Mouse (Mus musculus) midbrain, postnatal 0 days (tissue): ENCODE data around the gene Mob4. TPM values are rescaled to one million over a fixed set of nuclear protein-coding genes. Genes with fewer than 3 reads are reported as not detected.

Experiments
- ATAC-seq: fragments of 200-750 bp; cut with Nextera tagmentation; 2 replicates; pipeline ENCODE4 v1.8.0; 2017; ENCODE audit warnings: moderate number of reproducible peaks, mild to moderate bottlenecking, moderate TSS enrichment, moderate library complexity; ENCODE audit not compliant: low FRiP score
- DNase-seq: peaks from one replicate; pipeline ENCODE4 v3.0.0-alpha.2; 2015; ENCODE audit warnings: low spot score
- H3K27ac ChIP-seq: fragments of 300-500 bp; sonication (generic); 2 replicates; pipeline ENCODE4 v1.5.1; 2014; ENCODE audit warnings: low read depth, mild to moderate bottlenecking, low read length, mixed read lengths
- H3K27me3 ChIP-seq: fragments of 300-500 bp; sonication (generic); 2 replicates; pipeline ENCODE4 v1.6.1; 2014; ENCODE audit warnings: low read length, control low read depth, mixed read lengths; ENCODE audit not compliant: insufficient read depth
- H3K36me3 ChIP-seq: fragments of 300-500 bp; sonication (generic); 2 replicates; pipeline ENCODE4 v1.6.1; 2014; ENCODE audit warnings: low read length, control low read depth, mixed read lengths; ENCODE audit not compliant: insufficient read depth
- H3K4me1 ChIP-seq: fragments of 300-500 bp; sonication (generic); 2 replicates; pipeline ENCODE4 v1.6.1; 2014; ENCODE audit warnings: mild to moderate bottlenecking, control low read depth, antibody characterized with exemption, low read length, mixed read lengths; ENCODE audit not compliant: insufficient read depth
- H3K4me2 ChIP-seq: fragments of 300-500 bp; sonication (generic); 2 replicates; pipeline ENCODE4 v1.6.1; 2014; ENCODE audit warnings: low read depth, mild to moderate bottlenecking, low read length, mixed read lengths; ENCODE audit not compliant: poor library complexity, severe bottlenecking
- H3K4me3 ChIP-seq: fragments of 300-500 bp; sonication (generic); 2 replicates; pipeline ENCODE4 v1.5.1; 2014; ENCODE audit warnings: low read depth, mild to moderate bottlenecking, low read length, moderate library complexity
- H3K9ac ChIP-seq: fragments of 300-500 bp; sonication (generic); replicated peaks from 2 replicates; pipeline ENCODE4 v1.6.1; 2014; ENCODE audit warnings: mild to moderate bottlenecking, low read length, moderate library complexity, mixed read lengths; ENCODE audit not compliant: poor library complexity, severe bottlenecking
- H3K9me3 ChIP-seq: fragments of 300-500 bp; sonication (generic); 2 replicates; pipeline ENCODE4 v1.6.1; 2016; ENCODE audit warnings: low read length, control low read depth
- CTCF ChIP-seq: IDR thresholded peaks from 2 replicates; pipeline ENCODE4 v1.5.1; 2016; ENCODE audit warnings: antibody characterized with exemption, mild to moderate bottlenecking
- WGBS: fragments of 180-500 bp; shearing (Covaris S2); extraction: QIAGEN DNeasy Blood & Tissue Kit; methylation state at CpG from one replicate; pipeline ENCODE4 v1.1.7; 2014; 5-methylcytosine and 5-hydroxymethylcytosine counted together
- polyA plus RNA-seq: library from polyadenylated mRNA; unstranded; fragments of >200 nt; fragmentation: Nextera tagmentation; extraction: Ambion mirVana; gene quantifications from 2 replicates; pipeline ENCODE4 v1.2.1, GENCODE M21; 2015
- total RNA-seq: library from RNA; depleted of rRNA; stranded (reverse); fragments of >200 nt; gene quantifications from 2 replicates; pipeline ENCODE4 v1.2.3, GENCODE M21; 2014

Gene Mob4
- total and polyA plus RNA-seq, 2 experiments from 2014 or later = 80.9 to 143 TPM

GRCm38 (mm10) chr1:55135846-55136245 lies 4.8 kb downstream of the Mob4 start:
- H3K9ac ChIP-seq = no peak overlapping the region
- WGBS = 95% methylated on average over 1 of the region's 1 CpGs
- H3K36me3 ChIP-seq = no peaks in the 10 kb centered on the region
- H3K4me3 ChIP-seq = no peak overlapping the region
- ATAC-seq (no peak), DNase-seq (no peak)
- H3K4me2 ChIP-seq = no peak overlapping the region
- H3K9me3 ChIP-seq = no peaks in the 10 kb centered on the region
- no peak overlapping the region for H3K27ac ChIP-seq
- TF ChIP-seq CTCF = no peak
- peaks cover 7% of the 10 kb centered on the region for H3K4me1 ChIP-seq
- no peaks in the 10 kb centered on the region for H3K27me3 ChIP-seq

- DNase-seq = no peak
- ATAC-seq = no peak
- no peaks in the 10 kb centered on the region for H3K9me3 ChIP-seq
- no peaks in the 10 kb centered on the region for H3K27me3 ChIP-seq
- no peak overlapping the region for H3K4me3 ChIP-seq
- H3K4me2 ChIP-seq = no peak overlapping the region
- H3K9ac ChIP-seq = no peak overlapping the region
- WGBS = 96% methylated on average over 4 of the region's 4 CpGs
- no peaks in the 10 kb centered on the region for H3K4me1 ChIP-seq
- no peak overlapping the region for H3K27ac ChIP-seq
- TF ChIP-seq CTCF = no peak
- H3K36me3 ChIP-seq = peaks cover 7% of the 10 kb centered on the region; the same call in 1 of the 2 replicates
These were observed 13.3 kb downstream of the Mob4 start for GRCm38 (mm10) chr1:55144338-55144737.

GRCm38 (mm10) chr1:55145556-55145955 lies 14.5 kb downstream of the Mob4 start:
- peaks cover 10% of the 10 kb centered on the region; the same call in 1 of the 2 replicates for H3K36me3 ChIP-seq
- no peaks in the 10 kb centered on the region for H3K4me1 ChIP-seq
- no peaks in the 10 kb centered on the region for H3K9me3 ChIP-seq
- WGBS = 96% methylated on average over 7 of the region's 7 CpGs
- H3K27me3 ChIP-seq = no peaks in the 10 kb centered on the region
- DNase-seq (no peak), ATAC-seq (no peak)
- TF ChIP-seq CTCF = no peak
- H3K4me2 ChIP-seq = no peak overlapping the region
- H3K9ac ChIP-seq = no peak overlapping the region
- H3K4me3 ChIP-seq = no peak overlapping the region
- no peak overlapping the region for H3K27ac ChIP-seq

GRCm38 (mm10) chr1:55157329-55157728 lies 26.3 kb downstream of the Mob4 start:
- Histone ChIP-seq H3K27me3 (no peaks in the 10 kb centered on the region), H3K9me3 (no peaks in the 10 kb centered on the region), H3K36me3 (peaks cover 12% of the 10 kb centered on the region), H3K9ac (no peak overlapping the region), H3K27ac (no peak overlapping the region), H3K4me1 (no peaks in the 10 kb centered on the region), H3K4me3 (no peak overlapping the region), H3K4me2 (no peak overlapping the region)
- ATAC-seq (no peak), DNase-seq (no peak)
- no peak for TF ChIP-seq CTCF
- 95% methylated on average over 4 of the region's 4 CpGs for WGBS

GRCm38 (mm10) chr1:55158211-55158610 lies 27.2 kb downstream of the Mob4 start:
- Histone ChIP-seq H3K27me3 (no peaks in the 10 kb centered on the region), H3K4me1 (no peaks in the 10 kb centered on the region), H3K27ac (no peak overlapping the region), H3K4me3 (no peak overlapping the region), H3K9me3 (no peaks in the 10 kb centered on the region), H3K4me2 (no peak overlapping the region), H3K9ac (no peak overlapping the region), H3K36me3 (peaks cover 12% of the 10 kb centered on the region)
- DNase-seq (no peak), ATAC-seq (no peak)
- WGBS = 90% methylated on average over 3 of the region's 3 CpGs
- TF ChIP-seq CTCF = no peak

GRCm38 (mm10) chr1:55158821-55159220 lies 27.8 kb downstream of the Mob4 start:
- H3K4me2 ChIP-seq = no peak overlapping the region
- H3K27me3 ChIP-seq = no peaks in the 10 kb centered on the region
- no peaks in the 10 kb centered on the region for H3K4me1 ChIP-seq
- DNase-seq = no peak
- H3K36me3 ChIP-seq = peaks cover 12% of the 10 kb centered on the region
- no peak overlapping the region for H3K27ac ChIP-seq
- TF ChIP-seq CTCF = no peak
- no peak for ATAC-seq
- no peak overlapping the region for H3K9ac ChIP-seq
- H3K4me3 ChIP-seq = no peak overlapping the region
- WGBS = 94% methylated on average over 8 of the region's 8 CpGs
- H3K9me3 ChIP-seq = no peaks in the 10 kb centered on the region
